Mouse (Mus musculus) c-Kit-positive CD71-positive TER-119-positive erythroid progenitor cells, embryonic 14.5 days (primary cell): ENCODE data around the gene Zfhx2.
A peak's percentile ranks its signal among the peaks of the same experiment; 100 is the strongest.
"Not testable (repeated sequence)": the region's sequence is repeated elsewhere in the genome, so short reads cannot be mapped to it uniquely, and the experiment has no call there.

Experiments
- DNase-seq: peaks from one replicate; pipeline ENCODE4 v3.0.0-alpha.2; 2013; ENCODE audit warnings: low spot score

Gene Zfhx2

DNA sequence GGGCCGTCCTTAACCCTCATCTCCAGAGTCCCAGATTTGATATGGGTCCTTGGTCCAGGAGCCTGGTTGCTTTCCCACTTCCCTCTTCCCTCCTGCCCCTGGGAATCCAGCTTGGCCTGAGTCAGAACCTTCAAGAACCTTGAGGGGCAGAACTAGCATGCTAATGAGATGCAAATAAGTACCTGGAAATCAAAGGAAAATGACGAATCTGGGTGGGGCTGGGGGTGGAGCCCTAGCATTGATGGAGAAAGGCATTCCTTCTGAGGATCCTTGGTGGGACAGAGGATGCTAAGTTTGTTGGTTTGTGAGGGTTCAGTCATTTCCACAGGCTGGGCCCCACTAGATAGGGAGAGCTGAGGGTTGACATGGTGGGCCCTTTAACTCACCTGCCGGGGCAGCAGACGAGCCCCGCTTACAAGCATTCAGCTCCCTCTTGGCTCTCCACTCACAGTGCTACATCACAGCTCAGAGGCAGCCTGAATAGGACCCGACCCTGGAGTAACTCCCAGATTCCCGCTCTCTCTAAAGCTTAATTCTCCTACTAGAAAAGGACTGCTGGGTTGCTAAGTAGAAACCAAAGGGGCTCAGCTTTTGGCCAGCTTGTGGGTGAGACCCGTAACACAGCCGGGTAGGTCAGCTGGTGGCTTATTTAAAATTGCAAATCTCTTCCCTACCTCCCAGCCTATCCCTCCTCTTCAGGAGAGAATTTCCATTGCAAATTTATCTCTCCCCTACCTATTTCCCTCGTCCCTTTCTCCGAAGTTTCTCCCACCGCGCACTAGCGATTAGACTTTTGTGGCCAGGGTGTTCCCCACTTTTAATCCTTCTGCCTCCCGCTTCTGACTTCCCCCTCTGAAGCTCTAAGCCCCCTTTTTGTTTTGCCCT is 14.4 kb downstream of the Zfhx2 start:
- no peak for DNase-seq

DNA sequence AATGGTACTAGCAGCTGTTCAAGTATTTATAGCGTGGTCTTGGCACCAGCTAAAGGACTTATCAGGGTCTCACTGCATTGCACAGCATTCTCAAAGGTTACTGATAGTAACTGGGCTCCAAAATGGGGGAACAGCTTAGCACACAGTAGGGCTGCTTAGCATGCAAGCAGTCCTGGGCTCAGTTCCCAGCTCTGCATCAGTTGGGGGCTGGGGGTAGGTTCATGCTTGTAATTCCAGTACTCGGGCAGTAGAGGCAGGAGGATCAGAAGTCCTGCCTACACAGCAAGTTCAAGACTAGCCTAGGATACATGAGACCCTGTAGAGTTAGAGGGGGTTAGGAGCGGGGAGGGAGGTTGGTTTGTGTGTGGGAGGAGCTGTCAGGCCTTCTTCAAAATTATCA is 15.2 kb downstream of the Zfhx2 start:
- DNase-seq, result no peak

DNA sequence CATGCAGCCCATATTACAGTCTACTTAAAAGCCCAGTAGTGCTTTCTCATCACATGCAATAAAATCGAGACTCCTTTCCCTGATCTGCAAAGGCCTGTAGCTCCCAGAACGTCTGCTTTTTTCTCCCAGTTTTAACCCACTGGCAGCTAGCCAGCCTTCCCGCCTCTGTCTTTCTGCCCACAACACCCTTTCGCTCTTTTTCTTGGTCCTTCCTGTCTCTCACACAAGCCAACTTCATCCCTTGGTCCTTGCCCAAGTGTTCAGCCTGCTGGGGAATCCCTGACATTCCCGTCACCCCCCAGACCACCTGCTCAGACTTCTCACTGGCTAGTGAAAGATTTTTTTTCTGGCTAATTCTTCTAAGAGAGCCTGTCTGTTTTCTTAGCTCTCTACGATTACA is 15.9 kb downstream of the Zfhx2 start:
- no peak for DNase-seq

DNA sequence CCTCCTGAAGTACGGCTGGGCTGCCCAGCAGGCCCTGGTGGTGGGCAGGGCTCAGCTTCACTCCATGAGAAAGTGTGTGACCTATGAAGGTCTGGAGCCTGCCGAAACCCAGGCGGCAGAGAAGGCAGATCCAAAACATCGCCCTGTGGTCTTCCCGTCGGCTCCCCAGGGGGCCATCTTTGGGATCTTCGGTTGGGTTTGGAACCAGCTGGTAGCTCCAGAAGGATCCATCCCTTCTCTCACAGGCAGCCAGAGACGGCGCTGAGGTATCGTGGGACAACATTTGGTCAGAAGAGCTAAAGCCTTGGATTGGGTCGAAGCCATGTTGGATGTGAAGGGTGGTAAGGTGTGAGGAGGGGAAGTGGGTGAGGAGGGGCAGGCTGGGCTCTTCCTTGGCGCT is 17.7 kb downstream of the Zfhx2 start:
- DNase-seq, result no peak

DNA sequence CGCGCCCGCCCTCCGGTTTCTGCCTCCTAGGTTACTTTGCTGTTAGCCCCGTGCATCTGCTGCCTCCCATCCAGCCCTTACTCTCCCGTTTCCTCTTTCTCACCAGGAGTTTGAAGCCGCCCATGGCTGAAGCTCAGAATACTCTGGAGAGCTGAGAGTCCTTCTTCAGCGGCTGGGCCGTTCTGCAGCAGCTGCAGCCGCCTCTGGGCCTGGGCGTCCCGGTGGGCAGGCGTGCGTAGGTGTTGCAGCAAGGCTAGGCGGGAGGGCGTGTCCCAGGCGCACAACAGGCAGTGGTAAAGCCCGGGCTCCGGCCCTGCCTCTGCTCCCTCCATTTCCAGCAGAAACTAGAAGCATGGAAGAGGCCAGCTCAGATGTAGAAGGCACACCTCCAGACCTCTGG is 20.4 kb downstream of the Zfhx2 start:
- no peak for DNase-seq

DNA sequence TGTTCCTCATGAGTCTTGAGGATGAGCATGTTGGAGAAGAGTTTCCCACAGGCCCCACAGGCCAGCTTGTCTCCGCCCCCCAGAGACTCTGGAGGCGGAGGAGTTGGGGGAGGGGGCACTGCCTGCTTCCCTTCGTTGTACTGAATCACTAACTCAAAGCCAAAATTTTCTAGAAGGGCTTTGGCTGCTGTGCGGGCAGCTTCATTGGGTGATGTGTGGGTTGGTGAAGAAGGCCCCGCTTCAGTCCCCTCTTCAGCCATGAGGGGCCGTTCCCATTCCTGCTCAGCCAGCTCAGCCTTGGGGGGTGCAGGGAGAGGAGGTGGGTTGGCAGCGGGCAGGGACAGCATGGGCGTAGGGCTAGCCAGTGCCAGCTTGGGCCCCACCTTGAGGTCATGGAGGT is 26.1 kb downstream of the Zfhx2 start:
- DNase-seq, result no peak

DNA sequence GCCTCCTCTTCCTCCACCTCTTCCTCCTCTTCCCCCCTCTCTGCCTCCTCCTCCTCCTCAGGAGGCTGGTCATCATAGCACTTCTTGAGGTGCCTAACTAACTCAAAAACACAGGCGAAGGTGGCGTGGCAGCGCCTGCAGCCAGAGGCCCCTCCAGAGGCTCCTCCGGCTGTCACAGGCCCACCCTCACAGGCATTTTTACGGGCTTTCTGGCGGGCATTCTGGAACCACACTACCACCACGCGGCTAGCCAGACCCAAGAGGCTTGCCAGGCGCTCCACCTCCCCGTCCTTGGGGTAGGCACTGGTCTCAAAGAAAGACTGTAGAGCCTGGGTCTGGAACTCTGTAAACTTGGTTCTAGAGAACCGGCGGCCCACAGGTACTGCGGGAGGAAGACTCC is 26.7 kb downstream of the Zfhx2 start:
- no peak for DNase-seq

DNA sequence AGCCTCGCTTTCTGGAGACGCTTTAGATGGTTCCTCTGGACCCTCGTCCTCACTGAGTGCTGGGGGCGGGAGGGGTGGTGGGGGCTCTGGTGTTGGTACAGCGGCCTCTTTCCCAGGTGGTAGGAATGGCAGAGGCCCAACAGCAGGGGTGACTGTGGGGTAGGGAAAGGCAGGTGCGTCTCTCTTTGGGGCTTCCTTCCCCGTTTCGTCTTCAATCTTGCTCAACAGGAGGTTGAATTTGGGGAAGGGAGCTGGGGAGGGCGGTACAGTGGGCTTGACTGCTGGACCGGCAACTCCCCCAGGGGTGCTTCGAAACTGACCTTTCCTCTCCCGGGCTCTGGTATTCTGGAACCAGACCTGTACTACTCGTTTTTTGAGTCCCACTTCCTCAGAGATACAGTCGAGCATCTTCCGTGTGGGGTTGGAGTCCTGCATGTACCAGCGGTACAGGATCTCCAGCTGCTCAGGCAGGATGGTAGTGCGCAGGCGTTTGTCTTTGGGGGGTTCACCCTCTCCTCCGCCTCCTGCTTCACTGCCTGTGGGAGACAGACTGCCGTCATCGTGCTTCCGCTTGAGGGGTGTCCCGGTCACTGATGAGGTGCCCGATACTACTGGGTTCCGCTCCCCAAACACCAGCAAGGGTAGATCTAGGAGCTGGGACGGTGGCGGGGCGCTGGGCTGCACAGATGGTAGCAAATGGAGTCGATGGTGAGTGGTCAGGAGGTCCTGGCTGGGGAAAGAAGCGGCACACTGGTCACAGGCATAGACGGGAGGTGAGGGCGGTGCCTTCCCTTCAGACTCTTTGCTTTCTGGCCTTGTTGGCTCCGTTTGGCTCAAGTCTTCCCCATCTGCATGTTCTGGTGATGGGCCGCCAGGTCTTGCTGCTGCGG is 27.4 kb downstream of the Zfhx2 start:
- no peak for DNase-seq

DNA sequence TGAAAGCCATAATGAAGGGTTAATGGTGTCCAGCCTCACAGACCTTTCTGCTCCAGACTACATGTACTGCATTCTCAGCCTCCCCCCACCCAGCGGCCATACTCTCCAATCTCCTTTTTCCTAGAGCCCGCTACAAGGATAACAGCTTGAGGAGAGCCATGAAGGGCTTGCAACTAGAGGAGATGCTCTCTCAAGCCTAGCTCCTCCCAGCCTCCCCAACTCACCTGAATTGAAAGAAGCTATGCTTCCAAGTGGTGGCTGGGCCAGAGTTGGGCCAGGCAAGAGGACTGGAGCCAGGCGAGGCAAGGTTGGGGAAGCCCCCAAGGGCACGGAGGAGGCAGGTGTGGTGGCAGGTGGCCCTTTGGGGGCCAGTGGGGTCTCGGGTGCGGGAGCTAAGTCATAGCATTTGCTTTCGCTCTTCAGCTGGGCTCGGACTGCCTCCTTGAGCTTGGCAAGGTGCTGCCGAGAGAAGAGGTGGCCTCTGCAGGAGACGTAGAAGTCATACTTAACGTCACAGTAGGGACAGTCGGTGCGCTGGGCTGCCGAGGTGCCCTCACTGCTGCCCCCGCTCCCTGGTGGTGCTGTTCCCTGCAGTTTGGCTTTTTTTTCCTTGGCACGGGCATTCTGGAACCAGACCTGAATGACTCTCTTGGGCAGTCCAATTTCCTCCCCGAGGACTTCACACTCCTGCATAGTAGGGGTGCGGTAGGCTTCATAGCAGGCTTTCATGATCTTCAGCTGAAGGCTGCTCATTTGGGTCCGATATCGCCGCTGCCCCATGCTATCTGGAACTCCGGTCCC is 28.3 kb downstream of the Zfhx2 start:
- no peak for DNase-seq

DNA sequence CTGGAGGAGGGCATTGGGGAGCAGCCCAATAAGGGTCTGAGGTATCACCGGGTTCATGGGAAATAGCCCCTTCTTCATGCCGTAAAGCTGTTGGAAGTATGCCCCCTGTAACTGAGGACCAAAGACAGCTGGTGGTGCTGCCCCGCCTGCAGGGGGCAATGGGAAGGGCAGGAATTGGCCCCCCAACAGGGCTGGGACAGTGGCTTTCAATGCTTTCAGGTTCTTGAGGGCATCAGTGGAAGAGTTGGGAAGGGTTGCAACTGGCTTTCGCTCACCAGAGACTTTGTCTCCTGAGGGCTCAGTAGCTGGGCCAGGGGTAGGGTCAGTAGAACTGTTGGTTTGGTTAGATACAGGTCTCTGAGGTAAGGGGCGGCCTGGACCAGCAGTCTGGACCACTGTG is 29.0 kb downstream of the Zfhx2 start:
- no peak for DNase-seq

DNA sequence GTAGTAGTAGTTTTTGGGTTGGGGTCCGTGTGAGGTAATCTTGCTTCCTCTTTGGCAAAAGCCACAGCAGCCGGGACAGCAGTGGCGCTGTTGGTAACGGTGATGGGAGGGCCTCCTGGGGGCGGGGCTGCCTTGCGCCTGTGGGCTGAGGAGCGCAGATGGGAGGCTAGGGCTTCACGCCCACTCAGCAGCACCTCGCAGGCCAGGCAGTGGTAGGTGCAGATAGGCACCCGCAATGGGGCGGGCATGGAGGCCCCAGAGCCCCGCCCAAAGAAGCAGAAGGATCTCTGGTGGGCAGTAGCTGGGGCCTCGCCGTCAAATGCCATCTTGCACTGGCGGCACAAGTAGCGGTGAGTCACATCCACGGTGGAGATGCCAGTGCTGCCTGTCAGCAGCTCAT is 29.5 kb downstream of the Zfhx2 start:
- peak; percentile 92 for DNase-seq

DNA sequence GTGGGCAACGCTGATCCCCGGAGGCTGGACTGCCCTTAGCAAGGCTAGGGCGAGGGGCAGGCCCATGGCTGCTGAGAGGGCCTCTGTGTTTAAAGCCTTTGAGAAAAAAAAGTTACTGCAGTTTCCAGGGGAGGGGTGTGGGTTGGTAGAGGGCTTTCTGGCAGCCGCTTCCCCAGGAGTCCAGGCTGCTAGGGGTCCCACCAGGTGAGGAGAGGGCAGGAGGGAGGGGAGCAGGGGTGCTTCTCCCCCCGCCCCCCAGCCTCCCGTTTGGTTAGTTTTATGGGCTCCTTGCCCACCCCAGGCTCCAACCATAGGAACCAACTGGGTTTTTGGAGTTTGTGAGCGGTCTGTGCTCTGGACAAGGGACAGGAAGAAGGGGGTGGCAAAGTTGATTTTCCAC is 30.3 kb downstream of the Zfhx2 start:
- DNase-seq, result no peak

DNA sequence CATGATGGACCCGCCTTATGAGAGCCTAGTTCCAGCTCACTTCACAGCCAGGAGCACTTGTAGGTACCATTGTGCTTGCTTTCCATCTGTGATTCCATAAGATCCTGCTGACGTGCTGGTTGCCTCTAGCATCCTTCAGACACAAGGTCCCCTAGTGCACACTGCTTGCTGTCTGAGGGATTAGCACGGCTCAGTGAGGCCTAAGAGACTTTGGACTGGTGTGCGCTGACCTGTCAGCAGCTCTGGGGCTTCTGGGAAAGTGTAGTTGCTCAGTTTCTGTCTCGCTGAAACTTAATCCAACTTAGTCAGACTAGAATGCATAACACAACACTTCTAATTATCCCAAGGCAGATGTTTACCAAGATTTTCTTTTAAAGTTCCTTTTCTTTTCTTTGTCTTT is 32.2 kb downstream of the Zfhx2 start:
- no peak for DNase-seq

DNA sequence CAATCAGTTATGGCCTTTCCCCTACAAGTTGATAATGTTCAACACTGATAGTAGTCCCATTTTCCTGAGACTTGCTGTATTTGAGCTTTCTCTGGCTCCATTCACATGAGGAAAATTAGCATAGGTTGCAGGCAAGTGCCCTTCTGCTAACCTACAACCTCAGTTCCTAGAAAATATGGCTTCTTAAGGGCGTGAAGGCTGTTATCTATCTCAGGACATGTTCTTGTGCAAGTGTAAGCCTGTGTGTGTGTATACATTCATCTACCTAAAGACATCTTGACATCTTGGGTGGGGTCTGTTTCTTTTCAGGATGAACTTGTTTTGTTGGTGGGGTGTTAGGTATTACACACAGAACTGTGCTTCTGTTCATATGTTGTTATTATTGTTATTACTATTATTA is 33.1 kb downstream of the Zfhx2 start:
- DNase-seq, result peak; percentile 60

DNA sequence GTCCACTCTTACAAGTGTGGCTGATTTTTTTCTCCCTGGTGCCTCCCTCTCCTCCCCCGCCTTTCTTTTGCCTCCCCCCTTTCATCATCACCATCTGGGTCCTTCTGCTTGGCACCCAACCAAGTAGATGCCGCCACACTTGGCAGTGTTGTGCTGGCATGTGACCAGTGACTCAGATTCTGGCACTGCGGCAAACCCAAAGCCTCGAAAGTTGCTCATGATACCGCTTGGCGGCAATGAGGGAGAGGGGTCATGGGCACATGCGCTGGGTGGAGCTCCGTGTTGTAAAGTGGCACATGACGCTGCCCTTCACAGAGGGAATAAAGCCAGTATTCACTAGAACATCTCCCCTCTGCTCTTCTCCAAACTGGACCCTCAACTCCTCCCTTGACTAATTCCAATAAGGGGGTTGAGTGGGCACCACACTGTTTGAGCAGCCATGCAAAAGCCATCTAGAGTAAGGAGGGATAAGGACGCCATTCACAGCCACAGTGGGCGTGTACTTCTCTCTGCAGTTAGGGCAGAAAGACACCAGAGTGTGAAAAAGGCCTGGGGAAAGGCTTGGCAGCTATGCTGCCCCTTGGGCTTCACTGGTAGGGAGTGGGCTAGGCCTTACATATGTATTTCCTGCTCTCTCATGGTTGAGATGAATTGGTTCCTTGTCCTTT is 36.8 kb downstream of the Zfhx2 start:
- DNase-seq, result no peak

DNA sequence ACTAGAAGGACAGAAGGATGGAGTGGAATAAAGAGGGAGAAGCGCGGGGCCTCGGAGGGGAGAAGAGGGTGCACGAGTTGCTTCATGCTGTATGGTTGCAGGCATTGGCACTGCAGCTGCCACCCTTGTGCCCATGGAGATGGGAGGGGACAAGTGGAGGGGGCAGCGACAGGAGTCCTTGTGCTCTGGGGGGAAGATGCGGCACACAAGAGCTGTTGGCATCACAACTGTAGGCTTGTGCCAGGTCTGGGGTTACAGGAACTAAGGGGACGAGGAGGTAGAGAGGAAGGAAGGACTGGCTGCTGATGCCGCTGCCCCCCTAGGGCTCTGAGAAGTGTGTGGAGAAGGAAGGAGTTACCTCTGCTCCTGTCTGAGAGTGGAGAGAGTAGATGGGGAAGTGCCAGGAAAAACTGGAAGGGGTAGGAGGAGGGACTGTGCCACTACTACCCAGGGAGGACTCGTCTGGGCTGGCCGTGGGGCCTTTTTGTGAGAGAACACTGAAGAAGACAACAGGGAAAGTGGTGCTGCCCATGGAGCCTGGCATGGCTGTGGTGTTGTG is 37.9 kb downstream of the Zfhx2 start:
- no peak for DNase-seq

DNA sequence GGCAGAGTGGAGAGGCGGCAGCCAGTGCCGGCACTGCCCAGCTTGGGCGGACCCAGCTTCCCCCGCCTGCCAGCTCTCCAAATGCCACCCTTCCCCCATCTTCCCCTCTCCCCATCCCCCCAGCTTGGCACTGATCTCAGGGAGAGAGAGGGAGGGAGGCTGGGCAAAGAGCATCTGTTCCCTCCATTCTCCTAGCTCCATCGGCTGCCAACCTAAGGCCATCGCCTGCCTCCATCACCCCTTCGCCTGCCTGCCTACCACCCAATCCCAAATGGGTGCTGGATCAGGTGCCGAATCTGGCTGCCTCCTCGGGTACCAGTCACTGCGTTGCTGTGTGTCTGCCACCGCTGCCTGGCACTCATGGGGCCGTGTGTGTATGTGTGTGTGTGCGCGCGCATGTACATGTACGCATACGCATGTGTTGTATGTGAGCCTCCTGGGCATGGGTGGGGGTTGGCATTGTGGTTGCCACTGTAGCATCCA is 38.4 kb downstream of the Zfhx2 start:
- no peak for DNase-seq

DNA sequence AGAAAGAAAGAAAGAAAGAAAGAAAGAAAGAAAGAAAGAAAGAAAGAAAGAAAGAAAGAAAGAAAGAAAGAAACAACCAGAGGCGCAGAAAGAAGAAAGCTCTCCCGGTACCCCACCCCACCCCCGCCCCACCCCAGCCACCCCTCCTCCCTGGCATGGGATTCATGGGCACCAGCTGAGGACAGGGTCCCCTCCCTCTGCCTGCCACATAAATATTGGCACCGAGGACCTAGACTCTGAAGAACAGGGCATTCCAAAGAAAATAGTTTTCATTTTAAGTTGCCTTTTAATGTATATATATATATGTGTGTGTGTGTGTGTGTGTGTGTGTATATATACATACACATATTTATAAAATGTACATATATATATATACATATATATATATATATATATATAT is 39.1 kb downstream of the Zfhx2 start:
- DNase-seq, result no peak

DNA sequence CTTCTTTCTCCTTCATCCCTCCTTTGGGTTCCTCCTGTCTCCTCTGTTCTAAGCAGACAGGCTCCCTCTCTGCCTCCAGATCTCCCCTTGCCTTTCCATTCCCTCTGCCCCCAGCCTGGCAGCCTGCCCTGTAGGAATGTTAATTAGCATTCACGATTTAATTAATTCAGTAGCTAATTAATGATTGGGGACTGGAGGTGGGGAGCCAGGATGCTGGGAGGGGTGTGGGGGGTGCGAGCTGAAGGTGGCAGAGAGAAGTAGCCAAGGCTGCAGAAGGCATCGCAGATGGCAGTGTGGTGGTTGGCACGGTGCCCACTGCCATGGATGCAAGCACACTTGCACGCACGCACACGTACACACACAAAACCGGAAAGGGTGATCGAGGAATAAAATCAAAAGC is 39.6 kb downstream of the Zfhx2 start:
- no peak for DNase-seq

DNA sequence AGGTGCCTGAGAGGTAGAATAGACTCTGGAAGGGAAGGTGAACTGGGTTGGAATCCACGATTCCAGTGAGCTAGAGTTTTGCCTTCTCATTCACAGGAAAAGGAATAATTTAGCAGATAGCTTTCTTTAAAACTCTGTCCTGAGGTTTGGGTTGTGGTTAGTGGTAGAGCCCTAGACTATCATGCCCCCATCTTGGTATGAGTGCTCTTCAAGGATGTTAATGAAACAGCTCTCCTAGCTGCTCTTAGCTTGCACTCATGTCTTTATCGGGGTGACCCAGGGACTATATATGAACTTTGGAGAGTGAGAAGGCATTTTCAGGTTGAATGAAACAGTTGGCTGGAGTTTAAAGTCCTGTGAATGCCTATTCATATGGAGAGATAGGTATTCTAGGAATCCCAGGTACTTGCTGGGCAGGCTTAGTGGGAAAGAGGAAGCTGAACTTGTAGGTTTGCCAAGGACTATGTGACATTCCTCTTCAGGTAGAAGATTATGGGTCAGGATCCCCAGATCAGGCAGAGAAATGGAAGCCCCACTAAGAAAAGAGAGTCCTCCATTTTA is 44.1 kb downstream of the Zfhx2 start:
- no peak for DNase-seq

DNA sequence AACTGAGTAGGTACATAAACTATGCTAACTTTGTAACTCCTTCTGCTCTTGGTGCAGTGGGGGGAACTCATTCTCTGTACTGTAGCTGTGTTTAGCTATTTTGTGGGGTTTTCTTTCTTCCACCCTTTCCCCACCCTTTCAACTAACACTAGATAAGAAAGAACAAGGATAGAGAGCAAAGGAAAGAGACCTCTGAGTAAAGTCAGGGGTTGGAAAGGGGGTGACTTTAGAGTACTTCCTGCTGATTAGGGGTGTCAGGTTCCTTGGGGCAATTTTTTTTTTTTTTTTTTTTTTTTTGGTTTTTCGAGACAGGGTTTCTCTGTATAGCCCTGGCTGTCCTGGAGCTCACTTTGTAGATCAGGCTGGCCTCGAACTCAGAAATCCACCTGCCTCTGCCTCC is 48.4 kb downstream of the Zfhx2 start:
- DNase-seq, result not testable (repeated sequence)
